Mouse (Mus musculus) myocyte (in vitro differentiated cells): ENCODE results near the gene Cfap61. TPM values are rescaled to one million over a fixed set of nuclear protein-coding genes. Genes with fewer than 3 reads are reported as not detected.

Source experiments
- H3K27me3 ChIP-seq: one replicate; pipeline ENCODE4 v1.6.1; 2011; ENCODE audit not compliant: control insufficient read depth, insufficient read depth, insufficient read length
- H3K36me3 ChIP-seq: one replicate; pipeline ENCODE4 v1.6.1; 2011; ENCODE audit not compliant: control insufficient read depth, insufficient read depth
- H3K4me2 ChIP-seq: one replicate; pipeline ENCODE4 v1.6.1; 2011; ENCODE audit warnings: low read depth, control low read depth
- H3K4me3 ChIP-seq: one replicate; pipeline ENCODE4 v1.5.1; 2011; ENCODE audit warnings: mild to moderate bottlenecking, control low read depth, moderate library complexity
- H3K79me2 ChIP-seq: one replicate; pipeline ENCODE4 v1.6.1; 2011; ENCODE audit not compliant: control insufficient read depth, insufficient read depth
- H3ac ChIP-seq: one replicate; pipeline ENCODE4 v1.6.1; 2011; ENCODE audit not compliant: control insufficient read depth, insufficient read length
- CEBPB ChIP-seq: IDR thresholded peaks from 2 replicates; pipeline ENCODE4 v1.6.1; 2011; ENCODE audit warnings: mild to moderate bottlenecking, moderate library complexity; ENCODE audit not compliant: poor library complexity, insufficient read depth, severe bottlenecking
- E2F4 ChIP-seq: IDR thresholded peaks from one replicate; pipeline ENCODE4 v1.6.1; 2011; ENCODE audit warnings: mild to moderate bottlenecking, control low read depth, moderate library complexity; ENCODE audit not compliant: insufficient read depth
- MAX ChIP-seq: IDR thresholded peaks from one replicate; pipeline ENCODE4 v1.6.1; 2011; ENCODE audit warnings: low read depth, mild to moderate bottlenecking, control low read depth
- MYOD1 ChIP-seq, 3 experiments: IDR thresholded peaks; one replicate each; pipeline ENCODE4 v1.6.1; 2011; ENCODE audit warnings: control low read depth in 2 of 3, low read depth in 2 of 3, mild to moderate bottlenecking in 2 of 3, moderate library complexity in 1 of 3; ENCODE audit not compliant: insufficient read length in 2 of 3, control insufficient read depth in 1 of 3
- MYOG ChIP-seq, 3 experiments: IDR thresholded peaks; one replicate each; pipeline ENCODE4 v1.6.1; 2011; ENCODE audit warnings: control low read depth in 2 of 3, low read depth in 2 of 3, mild to moderate bottlenecking in 2 of 3; ENCODE audit not compliant: insufficient read length in 2 of 3, control insufficient read depth in 1 of 3, insufficient read depth in 1 of 3
- POLR2A ChIP-seq: IDR thresholded peaks from one replicate; pipeline ENCODE4 v1.6.1; 2011; ENCODE audit warnings: low read depth, mild to moderate bottlenecking, control low read depth, moderate library complexity; ENCODE audit not compliant: insufficient read length
- POLR2AphosphoS2 ChIP-seq: IDR thresholded peaks from one replicate; pipeline ENCODE4 v1.6.1; 2011; ENCODE audit warnings: low read depth, control low read depth; ENCODE audit not compliant: insufficient read length
- REST ChIP-seq: IDR thresholded peaks from one replicate; pipeline ENCODE4 v1.6.1; 2011; ENCODE audit warnings: mild to moderate bottlenecking, control low read depth, moderate library complexity; ENCODE audit not compliant: insufficient read depth, insufficient read length
- SRF ChIP-seq: IDR thresholded peaks from one replicate; pipeline ENCODE4 v1.6.1; 2011; ENCODE audit warnings: low read depth; ENCODE audit not compliant: control insufficient read depth, insufficient read length
- TCF12 ChIP-seq: IDR thresholded peaks from one replicate; pipeline ENCODE4 v1.6.1; 2011; ENCODE audit warnings: mild to moderate bottlenecking, control low read depth; ENCODE audit not compliant: poor library complexity, insufficient read depth, severe bottlenecking
- TCF3 ChIP-seq: IDR thresholded peaks from one replicate; pipeline ENCODE4 v1.6.1; 2011; ENCODE audit warnings: low read depth, control low read depth; ENCODE audit not compliant: insufficient read length
- USF1 ChIP-seq: IDR thresholded peaks from one replicate; pipeline ENCODE4 v1.6.1; 2011; ENCODE audit warnings: low read depth, mild to moderate bottlenecking, control low read depth, moderate library complexity
- polyA plus RNA-seq: library from polyadenylated mRNA; unstranded; fragments of >200 nt; fragmentation: generic; extraction: Trizol; gene quantifications from one replicate; pipeline ENCODE4 v1.2.1, GENCODE M21; 2012; ENCODE audit warnings: missing spikeins

Gene Cfap61
- polyA plus RNA-seq, 1 experiment: 0.06 TPM

DNA sequence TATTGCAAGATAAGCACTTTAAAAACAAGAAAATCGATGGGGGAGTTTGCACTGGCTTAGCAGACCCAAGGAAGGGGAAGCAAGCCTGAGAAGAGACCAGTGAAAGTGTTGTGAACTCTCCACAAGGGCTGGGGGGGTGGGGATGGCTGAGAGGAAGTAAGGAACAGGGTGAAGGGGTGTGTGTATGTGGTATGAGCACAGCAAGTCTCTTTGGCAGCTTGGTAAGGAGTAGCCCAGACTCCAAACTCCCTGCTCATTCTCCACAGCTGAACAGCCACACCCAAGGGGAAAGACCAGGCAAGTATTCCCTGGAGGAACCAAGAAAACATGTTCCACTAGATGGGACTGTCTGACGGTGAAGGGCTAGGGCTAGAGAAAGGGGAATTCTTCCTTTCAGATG is 76.2 kb downstream of the Cfap61 start:
- H3K27me3 ChIP-seq: no peaks in the 10 kb centered on the region
- no peak overlapping the region for H3K4me3 ChIP-seq
- no peaks in the 10 kb centered on the region for H3K36me3 ChIP-seq
- no peak overlapping the region for H3ac ChIP-seq
- TF ChIP-seq POLR2A: no peak
- no peak for TF ChIP-seq MAX
- TF ChIP-seq REST: no peak
- no peak for TF ChIP-seq TCF12
- no peaks in the 10 kb centered on the region for H3K79me2 ChIP-seq
- no peak overlapping the region for H3K4me2 ChIP-seq

DNA sequence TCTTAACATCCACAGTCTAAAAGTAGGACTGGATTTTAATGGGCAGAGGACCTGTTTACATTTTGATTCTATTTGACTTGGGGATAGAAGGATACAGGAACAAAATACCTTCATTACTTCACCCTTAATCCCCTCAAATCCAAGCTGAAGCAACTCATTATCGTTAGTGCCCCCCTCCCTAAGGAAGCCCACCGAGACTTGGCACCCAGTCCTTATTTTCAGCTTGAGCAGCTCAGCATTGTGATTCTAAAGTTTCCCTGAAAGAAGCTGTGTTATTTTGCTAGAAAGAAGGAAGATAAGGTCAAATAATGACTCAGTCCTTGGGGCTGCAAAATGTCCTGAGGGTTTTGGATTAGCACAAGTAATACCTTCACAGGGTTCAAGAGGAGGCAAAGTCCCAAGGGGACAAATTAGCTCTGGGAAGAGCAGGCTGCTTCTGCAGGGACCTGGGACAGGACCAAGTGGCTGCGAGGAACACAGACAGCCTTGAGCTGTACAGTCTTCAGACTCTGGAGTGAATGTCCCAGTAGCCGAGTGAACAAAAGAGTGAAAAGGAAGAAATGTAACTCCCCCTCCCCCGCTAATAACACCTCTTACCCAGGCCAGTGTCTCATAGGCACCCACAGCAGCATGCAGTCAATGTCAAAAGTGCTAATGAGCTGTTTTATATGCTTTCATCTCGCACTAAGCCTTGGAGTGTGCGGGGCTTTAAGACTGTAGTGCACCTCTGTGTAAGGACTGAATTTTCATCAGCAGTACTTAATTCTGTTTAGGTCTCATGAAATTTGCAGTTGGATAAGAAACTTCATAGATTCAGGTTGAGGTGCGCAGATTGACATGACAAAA is 81.0 kb downstream of the Cfap61 start:
- no peaks in the 10 kb centered on the region for H3K79me2 ChIP-seq

GRCm38 (mm10) chr2:146022846-146023245 is 88.3 kb downstream of the Cfap61 start:
- Histone ChIP-seq H3ac (no peak overlapping the region), H3K27me3 (no peaks in the 10 kb centered on the region), H3K79me2 (no peaks in the 10 kb centered on the region), H3K4me3 (no peak overlapping the region), H3K36me3 (no peaks in the 10 kb centered on the region), H3K4me2 (no peak overlapping the region)
- TF ChIP-seq POLR2A (no peak), MYOD1 (IDR thresholded peaks at IDR 0.05; ENCODE audit: control insufficient read depth in 1 of 3, insufficient read length in 2 of 3, low read depth in 2 of 3) (no peak), POLR2AphosphoS2 (no peak), E2F4 (no peak), TCF12 (no peak), REST (no peak), TCF3 (no peak), CEBPB (no peak), MYOG (IDR thresholded peaks at IDR 0.05; ENCODE audit: control insufficient read depth in 1 of 3, insufficient read depth in 1 of 3, insufficient read length in 2 of 3, low read depth in 2 of 3) (no peak), USF1 (no peak), MAX (no peak), SRF (no peak)

More for the DNA sequence above, 81.0 kb downstream of the Cfap61 start:
- TF ChIP-seq CEBPB (no peak), POLR2AphosphoS2 (no peak), POLR2A (no peak), SRF (no peak), REST (no peak), USF1 (no peak), TCF12 (no peak), MYOG (IDR thresholded peaks at IDR 0.05; ENCODE audit: control insufficient read depth in 1 of 3, insufficient read depth in 1 of 3, insufficient read length in 2 of 3, low read depth in 2 of 3) (no peak)
- Histone ChIP-seq H3K4me2 (no peak overlapping the region), H3K36me3 (no peaks in the 10 kb centered on the region), H3K4me3 (no peak overlapping the region), H3K27me3 (no peaks in the 10 kb centered on the region), H3ac (no peak overlapping the region)

GRCm38 (mm10) chr2:146043640-146044039 is 109.1 kb downstream of the Cfap61 start:
- Histone ChIP-seq H3K36me3 (no peaks in the 10 kb centered on the region), H3ac (no peak overlapping the region), H3K27me3 (peaks cover 5% of the 10 kb centered on the region), H3K4me2 (no peak overlapping the region), H3K79me2 (no peaks in the 10 kb centered on the region), H3K4me3 (no peak overlapping the region)
- TF ChIP-seq MAX (no peak), TCF12 (no peak), E2F4 (no peak), TCF3 (no peak), MYOD1 (IDR thresholded peaks at IDR 0.05; ENCODE audit: control insufficient read depth in 1 of 3, insufficient read length in 2 of 3, low read depth in 2 of 3) (no peak), SRF (no peak), REST (no peak), CEBPB (no peak), USF1 (no peak), MYOG (IDR thresholded peaks at IDR 0.05; ENCODE audit: control insufficient read depth in 1 of 3, insufficient read depth in 1 of 3, insufficient read length in 2 of 3, low read depth in 2 of 3) (no peak), POLR2A (no peak), POLR2AphosphoS2 (no peak)
